Mouse (Mus musculus) limb, embryonic 12.5 days (tissue): ENCODE results near the gene Hist2h2be. TPM values are rescaled to one million over a fixed set of nuclear protein-coding genes. Genes with fewer than 3 reads are reported as not detected.
"Not testable (repeated sequence)": the region's sequence is repeated elsewhere in the genome, so short reads cannot be mapped to it uniquely, and the experiment has no call there.

ENCODE experiments used
- ATAC-seq: fragments of 200-750 bp; cut with Nextera tagmentation; 2 replicates; pipeline ENCODE4 v1.8.0; 2017; ENCODE audit warnings: low read depth, moderate TSS enrichment; ENCODE audit not compliant: insufficient number of reproducible peaks, insufficient read depth, low FRiP score, low TSS enrichment
- H3K27ac ChIP-seq: fragments of 300-500 bp; sonication (generic); 2 replicates; pipeline ENCODE4 v1.5.1; 2016; ENCODE audit warnings: mild to moderate bottlenecking, moderate library complexity
- H3K27me3 ChIP-seq: fragments of 300-500 bp; sonication (generic); 2 replicates; pipeline ENCODE4 v1.6.1; 2016; ENCODE audit warnings: mild to moderate bottlenecking, moderate library complexity
- H3K36me3 ChIP-seq: fragments of 300-500 bp; sonication (generic); 2 replicates; pipeline ENCODE4 v1.6.1; 2016; ENCODE audit warnings: mild to moderate bottlenecking, moderate library complexity
- H3K4me1 ChIP-seq: fragments of 300-500 bp; sonication (generic); replicated peaks from 2 replicates; pipeline ENCODE4 v1.6.1; 2016
- H3K4me2 ChIP-seq: fragments of 300-500 bp; sonication (generic); 2 replicates; pipeline ENCODE4 v1.6.1; 2016; ENCODE audit warnings: mild to moderate bottlenecking, moderate library complexity
- H3K4me3 ChIP-seq: fragments of 300-500 bp; sonication (generic); replicated peaks from 2 replicates; pipeline ENCODE4 v1.5.1; 2016; ENCODE audit warnings: mild to moderate bottlenecking
- H3K9ac ChIP-seq: fragments of 300-500 bp; sonication (generic); replicated peaks from 2 replicates; pipeline ENCODE4 v1.6.1; 2016; ENCODE audit warnings: mild to moderate bottlenecking, moderate library complexity
- H3K9me3 ChIP-seq: fragments of 300-500 bp; sonication (generic); 2 replicates; pipeline ENCODE4 v1.6.1; 2016; ENCODE audit warnings: mild to moderate bottlenecking, moderate library complexity
- WGBS: fragments of 180-500 bp; shearing (Covaris S2); methylation state at CpG from one replicate; pipeline ENCODE4 v1.1.7; 2016; 5-methylcytosine and 5-hydroxymethylcytosine counted together
- polyA plus RNA-seq: library from polyadenylated mRNA; unstranded; fragments of >200 nt; fragmentation: Nextera tagmentation; extraction: Ambion mirVana; gene quantifications from 2 replicates; pipeline ENCODE4 v1.2.1, GENCODE M21; 2016

The Hist2h2be gene
- polyA plus RNA-seq, 1 experiment from 2014 or later, result 10.4 TPM

DNA sequence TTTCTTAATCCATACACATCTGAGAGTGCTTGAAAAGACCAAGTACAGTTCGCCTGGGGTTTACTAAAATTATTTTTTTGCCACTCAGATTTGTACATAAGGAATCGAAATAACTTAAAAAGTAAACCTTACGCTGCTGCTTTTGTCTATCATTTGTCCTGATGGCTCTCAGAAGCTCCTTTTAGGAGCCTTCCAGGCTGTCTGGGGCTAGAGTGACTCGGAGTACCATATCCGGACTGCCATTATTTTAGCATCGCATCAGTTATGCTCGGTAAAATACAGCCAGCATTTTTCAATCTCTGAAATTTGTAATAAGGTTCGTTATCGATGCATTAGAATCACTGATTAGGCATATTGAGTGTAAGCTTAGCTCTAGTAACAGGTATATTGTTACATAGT is 19.9 kb downstream of the Hist2h2be start:
- Histone ChIP-seq H3K4me3 (peak overlapping the region; percentile 21; the same call in 1 of the 2 replicates), H3K4me2 (peak overlapping the region; percentile 44), H3K27me3 (no peaks in the 10 kb centered on the region), H3K36me3 (no peaks in the 10 kb centered on the region), H3K9me3 (no peaks in the 10 kb centered on the region), H3K9ac (peak overlapping the region; percentile 37; the same call in 1 of the 2 replicates), H3K4me1 (peaks cover 43% of the 10 kb centered on the region), H3K27ac (peak overlapping the region; percentile 91)
- 81% methylated on average over 9 of the region's 9 CpGs for WGBS
- ATAC-seq, result no peak

DNA sequence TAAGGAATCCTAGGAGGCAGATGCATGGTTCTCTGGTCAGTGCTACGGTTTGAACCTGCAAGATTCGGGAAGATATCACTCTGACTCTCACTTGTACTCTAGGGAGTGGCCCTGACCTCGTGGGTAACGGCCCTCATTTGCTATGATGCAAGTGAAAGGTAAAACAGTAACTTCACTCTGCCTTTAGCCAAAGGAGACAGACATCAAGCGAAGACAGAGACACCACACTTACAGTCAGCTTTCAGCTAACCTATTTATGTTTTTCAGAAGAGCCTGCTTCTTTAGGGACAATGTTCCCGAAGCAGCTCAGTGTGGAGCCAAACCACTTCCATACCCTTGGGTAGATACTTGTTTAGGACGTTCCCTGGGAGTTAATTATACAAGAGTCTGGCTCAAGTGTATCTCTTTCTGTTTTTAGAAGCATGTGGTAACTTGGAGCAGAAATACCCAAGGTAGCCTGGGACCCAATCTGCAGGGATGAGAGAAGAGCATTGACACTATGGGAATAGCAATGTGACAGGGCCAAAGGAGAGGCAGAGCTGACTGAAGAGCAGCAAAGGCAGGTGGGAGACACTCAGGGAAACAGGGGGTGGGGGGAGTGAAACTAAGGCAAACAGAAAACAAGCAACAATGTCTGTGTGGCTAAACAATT is 23.1 kb downstream of the Hist2h2be start:
- H3K4me2 ChIP-seq, result peak overlapping the region; percentile 58
- peak overlapping the region; percentile 99 for H3K27ac ChIP-seq
- no peaks in the 10 kb centered on the region for H3K27me3 ChIP-seq
- ATAC-seq, result no peak
- peaks cover 37% of the 10 kb centered on the region for H3K4me1 ChIP-seq
- 80% methylated on average over 7 of the region's 7 CpGs for WGBS
- H3K9ac ChIP-seq, result peak overlapping the region; percentile 74; the same call in 1 of the 2 replicates
- peak overlapping the region; percentile 47; the same call in 1 of the 2 replicates for H3K4me3 ChIP-seq
- H3K9me3 ChIP-seq, result no peaks in the 10 kb centered on the region
- H3K36me3 ChIP-seq, result no peaks in the 10 kb centered on the region

DNA sequence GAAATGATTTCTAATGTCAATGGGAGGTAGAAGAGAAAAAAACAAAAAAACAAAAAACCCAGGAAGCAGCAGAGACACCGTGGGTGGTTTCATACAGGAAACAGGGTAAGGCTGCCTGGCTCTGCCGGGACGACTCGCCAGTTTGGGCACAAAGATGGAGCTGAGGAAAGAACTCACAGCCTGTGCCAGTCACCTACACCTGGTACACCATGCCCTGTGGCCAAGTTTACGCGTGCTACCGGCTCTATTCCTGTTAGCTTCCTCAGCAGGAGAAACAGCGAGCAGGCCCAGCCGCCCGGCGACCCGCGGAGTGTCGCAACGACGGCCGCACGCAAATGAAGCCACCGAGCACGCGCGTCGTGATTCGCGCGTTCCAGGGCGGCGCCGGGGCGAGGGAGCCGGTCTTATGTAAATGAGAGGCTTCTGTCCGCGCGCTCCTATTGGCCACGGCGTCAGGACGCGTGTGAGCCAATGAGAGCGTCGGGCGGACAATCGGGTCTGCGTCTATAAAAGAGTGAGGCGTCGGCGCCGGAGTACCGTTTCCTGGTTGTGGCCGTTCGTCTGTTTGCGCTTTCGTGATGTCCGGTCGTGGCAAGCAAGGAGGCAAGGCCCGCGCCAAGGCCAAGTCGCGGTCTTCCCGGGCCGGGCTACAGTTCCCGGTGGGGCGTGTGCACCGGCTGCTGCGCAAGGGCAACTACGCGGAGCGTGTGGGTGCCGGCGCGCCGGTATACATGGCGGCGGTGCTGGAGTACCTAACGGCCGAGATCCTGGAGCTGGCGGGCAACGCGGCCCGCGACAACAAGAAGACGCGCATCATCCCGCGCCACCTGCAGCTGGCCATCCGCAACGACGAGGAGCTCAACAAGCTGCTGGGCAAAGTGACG is 24.3 kb downstream of the Hist2h2be start, which contains the start of gene Hist2h2aa1:
TSS of gene Hist2h2aa1 (plus strand) at position 495 of the 884 bp plus-strand sequence.
- H3K27me3 ChIP-seq, H3K36me3 ChIP-seq, H3K9me3 ChIP-seq: not testable (repeated sequence)
- Histone ChIP-seq H3K9ac (peak within 1 kb of the TSS; percentile 74), H3K4me2 (peak within 1 kb of the TSS; percentile 58), H3K4me3 (peak within 1 kb of the TSS; percentile 47), H3K4me1 (peaks cover 48% of the 10 kb centered on the region), H3K27ac (peak within 1 kb of the TSS; percentile 99)
- ATAC-seq, result peak; percentile 87
- under 1% methylated on average over 40 of the region's 88 CpGs for WGBS

DNA sequence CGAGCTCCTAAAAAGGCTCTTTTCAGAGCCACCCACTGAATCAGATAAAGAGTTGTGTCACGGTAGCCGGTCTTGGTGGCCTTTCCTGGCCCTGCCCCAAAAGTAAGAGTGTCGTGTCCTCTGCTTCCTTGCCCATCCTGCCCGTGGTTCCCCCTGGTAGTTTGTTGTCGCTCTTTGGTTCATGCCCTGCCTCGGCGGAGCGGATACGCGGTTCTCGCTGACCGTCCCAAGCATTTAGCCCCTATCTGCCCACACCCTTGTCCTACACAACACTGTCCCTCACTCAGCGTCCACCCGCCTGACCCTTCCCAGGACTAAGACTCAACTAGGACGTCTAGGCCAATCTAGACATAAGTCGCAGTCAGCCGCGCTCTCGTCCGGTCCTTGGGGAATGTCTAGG is 25.1 kb downstream of the Hist2h2be start:
- under 1% methylated on average over 10 of the region's 21 CpGs for WGBS

DNA sequence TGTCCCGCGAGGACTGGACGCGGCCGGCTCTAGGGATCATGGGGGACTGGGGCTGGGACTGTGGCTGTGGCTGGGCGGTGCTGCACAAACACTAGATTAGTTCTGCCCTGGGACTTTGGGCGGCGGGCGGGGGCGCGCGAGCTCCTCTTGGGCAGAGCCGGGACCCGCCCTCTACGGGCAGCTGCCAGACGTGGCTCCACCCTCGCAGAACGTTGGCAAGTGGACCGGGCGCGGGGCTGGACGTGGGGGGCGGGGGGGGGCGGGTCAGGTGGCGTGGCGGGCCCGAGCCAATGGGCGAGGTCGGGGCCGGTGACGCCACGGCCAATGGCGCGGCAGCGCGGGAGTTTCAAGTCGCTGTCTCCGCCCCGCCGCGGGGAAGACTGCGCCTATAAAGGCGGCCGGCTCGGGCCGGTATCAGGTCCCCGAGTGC is 25.5 kb downstream of the Hist2h2be start, which contains the start of gene Hist2h3c1:
TSS of gene Hist2h3c1 (plus strand) at position 259 of the 430 bp plus-strand sequence.
- Histone ChIP-seq H3K4me2 (peak within 1 kb of the TSS; percentile 59), H3K9ac (peak within 1 kb of the TSS; percentile 71), H3K27ac (peak within 1 kb of the TSS; percentile 82), H3K4me1 (peaks cover 55% of the 10 kb centered on the region), H3K4me3 (peak within 1 kb of the TSS; percentile 46)
- not testable (repeated sequence) for H3K27me3 ChIP-seq, H3K9me3 ChIP-seq, H3K36me3 ChIP-seq
- WGBS, result no CpG with 5 or more reads among the region's 47 CpGs
- ATAC-seq, result peak; percentile 94

More for the DNA sequence above, 25.1 kb downstream of the Hist2h2be start:
- peaks cover 53% of the 10 kb centered on the region for H3K4me1 ChIP-seq
- H3K27ac ChIP-seq, result peak overlapping the region; percentile 82
- not testable (repeated sequence) for H3K36me3 ChIP-seq, H3K27me3 ChIP-seq, ATAC-seq, H3K9me3 ChIP-seq
- H3K4me3 ChIP-seq, result peak overlapping the region; percentile 34
- H3K4me2 ChIP-seq, result 0 out of 2 replicates have a peak overlapping the region, but pooled peaks have one; percentile 40
- peak overlapping the region; percentile 53; the same call in 1 of the 2 replicates for H3K9ac ChIP-seq

GRCm38 (mm10) chr3:96247356-96248140 is 26.6 kb downstream of the Hist2h2be start:
- peaks cover 51% of the 10 kb centered on the region for H3K4me1 ChIP-seq
- H3K27ac ChIP-seq, result peak overlapping the region; percentile 74; the same call in 1 of the 2 replicates
- peak overlapping the region; percentile 59 for H3K4me2 ChIP-seq
- H3K9ac ChIP-seq, result peak overlapping the region; percentile 71
- no peak for ATAC-seq
- H3K36me3 ChIP-seq, result no peaks in the 10 kb centered on the region
- peak overlapping the region; percentile 46 for H3K4me3 ChIP-seq
- no peaks in the 10 kb centered on the region for H3K27me3 ChIP-seq
- 3% methylated on average over 11 of the region's 11 CpGs for WGBS
- H3K9me3 ChIP-seq, result no peaks in the 10 kb centered on the region

GRCm38 (mm10) chr3:96248141-96249033 is 27.5 kb downstream of the Hist2h2be start:
- H3K9ac ChIP-seq, result no peak overlapping the region; the same call in 1 of the 2 replicates
- peak overlapping the region; percentile 18; the same call in 1 of the 2 replicates for H3K27ac ChIP-seq
- no peak for ATAC-seq
- peaks cover 44% of the 10 kb centered on the region for H3K4me1 ChIP-seq
- H3K9me3 ChIP-seq, result no peaks in the 10 kb centered on the region
- H3K36me3 ChIP-seq, result no peaks in the 10 kb centered on the region
- H3K4me2 ChIP-seq, result peak overlapping the region; percentile 59
- WGBS, result 39% methylated on average over 6 of the region's 6 CpGs
- peak overlapping the region; percentile 46 for H3K4me3 ChIP-seq
- peaks cover 6% of the 10 kb centered on the region; the same call in 1 of the 2 replicates for H3K27me3 ChIP-seq

- Histone ChIP-seq H3K4me2 (peak overlapping the region; percentile 59), H3K9ac (no peak overlapping the region), H3K27ac (peak overlapping the region; percentile 18; the same call in 1 of the 2 replicates), H3K4me1 (peaks cover 38% of the 10 kb centered on the region), H3K9me3 (no peaks in the 10 kb centered on the region), H3K4me3 (peak overlapping the region; percentile 46; the same call in 1 of the 2 replicates), H3K36me3 (no peaks in the 10 kb centered on the region), H3K27me3 (peaks cover 11% of the 10 kb centered on the region; the same call in 1 of the 2 replicates)
- ATAC-seq, result no peak
- 50% methylated on average over 4 of the region's 4 CpGs for WGBS
Measured at GRCm38 (mm10) chr3:96249034-96249345, 28.1 kb downstream of the Hist2h2be start.

GRCm38 (mm10) chr3:96250890-96251289 is 30.0 kb downstream of the Hist2h2be start:
- Histone ChIP-seq H3K4me1 (peaks cover 32% of the 10 kb centered on the region), H3K9me3 (no peaks in the 10 kb centered on the region), H3K27ac (0 out of 2 replicates have a peak overlapping the region, but pooled peaks have one; percentile 17), H3K9ac (no peak overlapping the region), H3K4me3 (no peak overlapping the region), H3K4me2 (peak overlapping the region; percentile 30), H3K36me3 (no peaks in the 10 kb centered on the region), H3K27me3 (peaks cover 12% of the 10 kb centered on the region; the same call in 1 of the 2 replicates)
- WGBS, result 7% methylated on average over 3 of the region's 3 CpGs
- ATAC-seq, result no peak

GRCm38 (mm10) chr3:96251787-96252186 is 30.9 kb downstream of the Hist2h2be start:
- H3K27ac ChIP-seq, result no peak overlapping the region
- H3K9ac ChIP-seq, result no peak overlapping the region
- ATAC-seq, result no peak
- H3K27me3 ChIP-seq, result peaks cover 12% of the 10 kb centered on the region; the same call in 1 of the 2 replicates
- H3K4me2 ChIP-seq, result no peak overlapping the region
- peaks cover 32% of the 10 kb centered on the region for H3K4me1 ChIP-seq
- no peaks in the 10 kb centered on the region for H3K9me3 ChIP-seq
- WGBS, result 81% methylated on average over 3 of the region's 3 CpGs
- H3K36me3 ChIP-seq, result no peaks in the 10 kb centered on the region
- H3K4me3 ChIP-seq, result no peak overlapping the region
